Mouse (Mus musculus) G1E (cell line): ENCODE measurements at regions not wholly inside any gene's neighbourhood (a gene's known extent, or its start where the extent isn't known, plus 50 kb on each side); places are given as distances from the start of the nearest gene placed in this dataset.

ENCODE experiments used
- ATAC-seq: 2 replicates; pipeline ENCODE4 v1.8.0; 2016; ENCODE audit warnings: mild to moderate bottlenecking; ENCODE audit not compliant: insufficient number of reproducible peaks, poor library complexity, low FRiP score, severe bottlenecking; ENCODE audit errors: extremely low read depth
- DNase-seq: peaks from one replicate; pipeline ENCODE4 v3.0.0; 2012; ENCODE audit warnings: low spot score
- H3K27me3 ChIP-seq: 2 replicates; pipeline ENCODE4 v1.6.1; 2012; ENCODE audit warnings: mild to moderate bottlenecking, low read length, inconsistent platforms; ENCODE audit not compliant: insufficient read depth
- H3K36me3 ChIP-seq: replicated peaks from 2 replicates; pipeline ENCODE3; 2012; ENCODE audit warnings: mild to moderate bottlenecking, inconsistent platforms
- H3K4me1 ChIP-seq: 2 replicates; pipeline ENCODE4 v1.6.1; 2012; ENCODE audit warnings: low read depth, low read length, inconsistent platforms, mixed read lengths; ENCODE audit not compliant: insufficient read depth
- H3K4me3 ChIP-seq: 2 replicates; pipeline ENCODE4 v1.5.1; 2012; ENCODE audit warnings: low read depth, mild to moderate bottlenecking, inconsistent platforms, low read length, moderate library complexity, mixed read lengths
- H3K9me3 ChIP-seq: replicated peaks from 2 replicates; pipeline ENCODE4 v1.6.1; 2012; ENCODE audit warnings: inconsistent platforms
- CTCF ChIP-seq: IDR thresholded peaks from 2 replicates; pipeline ENCODE4 v1.5.1; 2012; ENCODE audit warnings: low read depth, low read length, inconsistent platforms, mixed read lengths
- GATA1 ChIP-seq: IDR thresholded peaks from 2 replicates; pipeline ENCODE4 v1.6.1; 2012; ENCODE audit warnings: borderline replicate concordance, low read length, inconsistent platforms, mixed read lengths
- GATA2 ChIP-seq: IDR thresholded peaks from 2 replicates; pipeline ENCODE4 v1.6.1; 2012; ENCODE audit warnings: low read depth, low read length, inconsistent platforms, borderline replicate concordance
- POLR2AphosphoS5 ChIP-seq: IDR thresholded peaks from 2 replicates; pipeline ENCODE4 v1.6.1; 2012; ENCODE audit warnings: low read depth, low read length, inconsistent platforms; ENCODE audit not compliant: insufficient replicate concordance
- TAL1 ChIP-seq: conservative IDR thresholded peaks from 2 replicates; pipeline ENCODE4 v1.6.1; 2012; ENCODE audit warnings: low read depth, low read length, inconsistent platforms, mixed read lengths

DNA sequence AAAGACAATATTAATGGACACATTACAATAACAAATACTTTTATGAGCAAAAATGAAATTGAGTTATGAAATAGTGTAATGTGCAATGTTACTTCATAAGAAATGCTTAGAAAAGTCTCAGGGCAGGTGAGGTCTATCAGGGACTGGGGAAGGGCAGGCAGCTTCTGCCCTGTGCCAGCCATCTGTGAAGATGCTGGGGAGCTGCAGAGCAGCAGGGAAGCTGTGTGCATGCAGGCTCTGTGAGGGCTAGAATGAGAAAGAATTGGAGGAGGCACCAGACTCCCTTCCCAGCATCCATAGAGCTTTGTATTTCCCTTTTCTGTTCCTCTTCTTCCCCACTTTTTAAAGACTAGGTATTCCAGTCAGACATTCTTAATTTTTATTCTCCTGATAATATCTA lies 281.8 kb downstream of the Mef2c start:
- Histone ChIP-seq H3K4me1 (no peaks in the 10 kb centered on the region), H3K27me3 (no peaks in the 10 kb centered on the region), H3K4me3 (no peak overlapping the region), H3K36me3 (no peaks in the 10 kb centered on the region), H3K9me3 (no peaks in the 10 kb centered on the region)
- no peak for TF ChIP-seq GATA1
- no peak for TF ChIP-seq TAL1
- no peak for TF ChIP-seq GATA2
- TF ChIP-seq CTCF = no peak
- no peak for TF ChIP-seq POLR2AphosphoS5
- DNase-seq (no peak), ATAC-seq (no peak)

DNA sequence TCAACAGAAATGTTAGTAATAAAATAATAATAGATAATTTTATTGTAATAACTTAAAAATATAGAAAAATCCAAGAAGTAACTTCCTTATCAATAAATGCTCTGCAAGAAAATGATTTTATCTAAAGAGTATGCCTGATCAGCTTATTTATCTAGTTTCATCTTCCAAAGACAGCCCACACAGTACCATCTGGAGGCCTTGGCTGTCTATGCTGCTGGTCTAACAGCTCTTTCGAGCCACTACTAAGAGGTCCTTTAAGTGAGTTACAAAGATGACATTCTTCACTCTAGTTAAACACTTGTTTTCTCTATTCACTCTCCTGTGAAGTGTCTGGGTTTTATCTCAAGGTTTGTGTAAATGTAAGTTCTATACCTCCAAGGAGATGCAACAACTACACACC lies 305.7 kb downstream of the Mef2c start:
- TF ChIP-seq CTCF (no peak), GATA1 (no peak), POLR2AphosphoS5 (no peak), GATA2 (no peak), TAL1 (no peak)

DNA sequence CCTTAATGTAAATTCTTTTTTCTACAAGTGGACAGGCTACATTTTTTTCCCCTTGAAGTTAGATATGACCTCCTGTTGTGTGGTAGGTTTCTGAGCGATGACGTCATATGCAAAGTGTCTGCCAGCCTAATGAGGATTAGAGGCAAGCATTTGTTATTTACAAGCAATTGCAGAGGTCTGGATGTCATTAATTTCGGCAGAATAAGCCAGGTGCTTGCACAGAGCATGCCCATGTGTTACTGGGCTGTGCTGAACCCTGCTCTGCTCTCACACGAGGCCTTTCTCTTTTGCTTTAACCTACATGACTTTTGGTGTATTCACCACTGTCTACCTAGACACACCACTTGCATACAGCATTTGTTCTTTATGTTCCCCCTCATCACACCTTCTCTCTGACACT lies 316.5 kb downstream of the Mef2c start:
- no peak for ATAC-seq
- Histone ChIP-seq H3K36me3 (no peaks in the 10 kb centered on the region), H3K4me1 (no peaks in the 10 kb centered on the region), H3K9me3 (no peaks in the 10 kb centered on the region), H3K4me3 (no peak overlapping the region), H3K27me3 (no peaks in the 10 kb centered on the region)
- DNase-seq = no peak
- TF ChIP-seq GATA1 = no peak
- no peak for TF ChIP-seq TAL1
- no peak for TF ChIP-seq CTCF
- TF ChIP-seq POLR2AphosphoS5 = no peak
- TF ChIP-seq GATA2 = no peak

More for the DNA sequence above, 305.7 kb downstream of the Mef2c start:
- no peak overlapping the region for H3K4me3 ChIP-seq
- ATAC-seq (no peak), DNase-seq (no peak)
- H3K4me1 ChIP-seq = no peaks in the 10 kb centered on the region
- no peaks in the 10 kb centered on the region for H3K36me3 ChIP-seq
- no peaks in the 10 kb centered on the region for H3K27me3 ChIP-seq
- H3K9me3 ChIP-seq = no peaks in the 10 kb centered on the region

DNA sequence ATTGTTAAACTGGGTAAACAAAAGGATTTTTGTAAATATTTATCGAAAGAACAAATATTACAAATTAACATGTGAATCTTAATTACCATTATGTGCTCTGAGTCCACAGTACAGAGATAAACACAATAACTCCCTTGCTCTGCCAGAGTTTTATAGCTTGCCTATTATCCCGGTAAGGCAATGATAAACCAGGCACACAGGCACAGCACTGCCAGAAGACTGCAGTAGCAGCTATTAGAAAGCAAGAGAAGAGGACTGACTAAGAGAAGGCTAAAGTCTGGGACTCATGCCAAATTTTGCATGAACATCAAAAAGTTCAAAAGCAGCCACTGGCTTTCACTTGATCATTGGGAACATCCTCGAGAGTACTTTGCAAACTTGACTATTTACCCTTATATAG lies 316.9 kb downstream of the Mef2c start:
- no peak for TF ChIP-seq POLR2AphosphoS5
- TF ChIP-seq TAL1 = no peak
- no peak for TF ChIP-seq CTCF
- no peak for TF ChIP-seq GATA2
- TF ChIP-seq GATA1 = no peak
- ATAC-seq = no peak
- Histone ChIP-seq H3K36me3 (no peaks in the 10 kb centered on the region), H3K4me1 (no peaks in the 10 kb centered on the region), H3K27me3 (no peaks in the 10 kb centered on the region), H3K9me3 (no peaks in the 10 kb centered on the region), H3K4me3 (no peak overlapping the region)
- DNase-seq = no peak

DNA sequence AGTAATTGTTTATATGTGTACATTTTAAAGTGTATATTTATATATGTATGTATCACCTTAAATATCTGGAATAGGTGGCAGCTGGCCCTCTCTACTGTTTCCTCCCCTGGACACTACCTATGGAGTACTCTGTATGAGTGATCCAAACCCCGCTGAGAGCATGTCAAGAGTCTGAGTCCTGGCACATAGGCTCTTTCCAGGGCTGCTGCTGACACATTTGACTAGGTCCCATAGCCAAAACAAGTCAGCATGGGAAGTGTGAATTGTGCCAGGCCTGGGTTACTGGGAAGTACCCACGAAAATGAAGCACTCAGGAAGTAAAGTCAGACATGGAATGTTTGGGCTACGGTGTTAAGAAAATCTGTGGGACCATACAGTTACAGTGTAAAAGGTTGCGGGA lies 321.1 kb downstream of the Mef2c start:
- Histone ChIP-seq H3K36me3 (no peaks in the 10 kb centered on the region), H3K4me3 (no peak overlapping the region), H3K27me3 (no peaks in the 10 kb centered on the region), H3K9me3 (no peaks in the 10 kb centered on the region), H3K4me1 (no peaks in the 10 kb centered on the region)
- ATAC-seq (no peak), DNase-seq (no peak)
- no peak for TF ChIP-seq GATA1

DNA sequence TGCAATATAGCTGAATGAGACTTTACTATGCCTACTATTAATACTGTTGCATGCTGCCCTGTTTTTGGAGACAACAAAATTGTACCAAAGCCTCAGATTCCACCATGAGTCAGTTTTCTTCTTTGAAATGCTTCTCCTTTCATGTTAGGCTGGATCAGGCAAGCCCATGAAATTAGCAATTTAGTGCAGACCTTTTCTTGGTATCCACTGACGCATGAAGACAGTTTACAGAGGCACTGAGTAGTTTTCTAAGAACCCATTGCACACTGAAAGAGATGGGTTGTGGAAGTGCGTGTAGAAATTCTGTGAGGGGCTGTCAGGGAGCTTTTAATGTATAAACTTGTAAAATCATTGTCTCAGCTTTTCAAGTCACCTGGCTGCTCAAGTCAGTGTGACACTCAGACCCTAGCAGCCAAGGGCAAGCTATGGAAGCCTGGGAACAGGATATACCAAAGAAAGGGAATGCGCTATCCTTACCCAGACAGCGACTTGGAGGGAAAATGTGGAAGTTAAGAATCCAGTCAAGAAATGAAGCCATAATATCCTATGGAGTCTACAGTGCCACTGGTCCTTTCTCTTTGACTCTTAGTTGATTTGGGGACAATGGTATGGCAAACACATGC lies 323.1 kb downstream of the Mef2c start:
- no peak for ATAC-seq
- Histone ChIP-seq H3K27me3 (no peaks in the 10 kb centered on the region), H3K36me3 (no peaks in the 10 kb centered on the region), H3K4me3 (no peak overlapping the region), H3K9me3 (no peaks in the 10 kb centered on the region), H3K4me1 (no peaks in the 10 kb centered on the region)
- no peak for TF ChIP-seq TAL1
- TF ChIP-seq GATA2 = no peak
- no peak for TF ChIP-seq POLR2AphosphoS5
- no peak for TF ChIP-seq CTCF
- no peak for TF ChIP-seq GATA1
- no peak for DNase-seq
